Mouse (Mus musculus): ENCODE measurements around the gene Zscan20.
"Not testable (repeated sequence)": the region's sequence is repeated elsewhere in the genome, so short reads cannot be mapped to it uniquely, and the experiment has no call there.

DNA sequence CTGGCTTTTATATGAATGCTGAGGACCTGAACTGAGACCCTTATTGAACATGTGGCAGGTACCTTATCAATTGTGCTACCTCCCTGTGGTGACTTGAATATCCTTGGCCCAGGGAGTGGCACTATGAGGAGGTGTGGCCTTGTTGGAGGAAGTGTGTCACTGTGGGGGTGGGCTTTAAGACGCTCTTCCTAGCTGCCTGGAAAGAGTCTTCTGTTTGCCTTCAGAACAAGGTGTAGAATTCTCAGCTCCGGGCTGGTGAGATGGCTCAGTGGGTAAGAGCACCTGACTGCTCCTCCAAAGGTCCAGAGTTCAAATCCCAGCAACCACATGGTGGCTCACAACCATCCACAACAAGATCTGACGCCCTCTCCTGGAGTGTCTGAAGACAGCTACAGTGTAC is 1.8 kb upstream of the Zscan20 start:
- TF ChIP-seq CTCF (IDR thresholded peaks at IDR 0.05; ENCODE audit: control insufficient read depth, insufficient read depth, insufficient read length); USF1 (IDR thresholded peaks at IDR 0.05; ENCODE audit: low read depth); CEBPB (IDR thresholded peaks at IDR 0.05; ENCODE audit: low read depth); MYOG (IDR thresholded peaks at IDR 0.05; ENCODE audit: control insufficient read depth, extremely low read depth, insufficient read length): not testable (repeated sequence)
